Mouse (Mus musculus) regulatory T cell (primary cell): ENCODE measurements around the gene Samd4b.

ENCODE experiments used
- in situ Hi-C: fragments of 300-600 bp; cut with MboI, MseI; formaldehyde crosslinking; loops from one replicate; pipeline ENCODE4 v1.15.1; 2025; ENCODE audit warnings: high pct_unique_total_duplicates

Gene Samd4b

GRCm38 (mm10) chr7:28362441-28363060, 235.4 kb downstream of the Samd4b start:
- in situ Hi-C loops, result no loop called here

DNA sequence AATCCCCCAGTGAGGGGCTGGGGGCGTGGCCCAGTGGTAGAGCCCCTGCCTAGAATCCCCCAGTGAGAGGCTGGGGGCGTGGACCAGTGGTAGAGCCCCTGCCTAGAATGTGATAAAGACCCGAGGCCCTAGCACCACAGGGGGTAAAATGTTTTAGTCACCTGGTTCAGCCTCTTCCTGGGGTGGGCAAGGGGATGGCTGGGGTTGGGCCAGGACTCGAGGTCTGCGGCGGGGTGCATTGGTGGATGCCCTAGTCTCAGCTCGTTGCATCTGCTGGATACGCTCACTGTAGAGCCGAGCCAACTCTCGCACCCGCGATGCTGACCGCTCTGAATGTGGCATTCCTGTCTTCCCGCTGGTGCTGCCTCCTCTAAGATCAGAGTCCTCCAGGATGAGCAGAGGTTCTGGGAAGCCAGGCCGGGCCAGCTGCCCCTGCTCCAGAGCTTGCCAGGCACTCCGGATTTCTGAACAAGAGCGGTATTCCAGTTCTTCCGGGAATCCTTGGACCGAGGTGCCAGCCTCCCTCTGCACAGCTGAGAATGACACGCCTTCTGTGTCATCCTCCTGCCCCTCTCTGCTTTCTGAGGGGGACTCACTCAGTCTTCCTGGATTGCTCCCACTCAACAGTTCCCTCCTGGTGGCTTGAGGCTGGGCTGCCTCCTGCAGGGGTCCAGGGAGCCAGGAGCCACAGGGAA, 236.2 kb downstream of the Samd4b start:
- in situ Hi-C loops, result no loop called here

- in situ Hi-C loops, result no loop called here
Observed at GRCm38 (mm10) chr7:28360291-28360690, 237.7 kb downstream of the Samd4b start.

DNA sequence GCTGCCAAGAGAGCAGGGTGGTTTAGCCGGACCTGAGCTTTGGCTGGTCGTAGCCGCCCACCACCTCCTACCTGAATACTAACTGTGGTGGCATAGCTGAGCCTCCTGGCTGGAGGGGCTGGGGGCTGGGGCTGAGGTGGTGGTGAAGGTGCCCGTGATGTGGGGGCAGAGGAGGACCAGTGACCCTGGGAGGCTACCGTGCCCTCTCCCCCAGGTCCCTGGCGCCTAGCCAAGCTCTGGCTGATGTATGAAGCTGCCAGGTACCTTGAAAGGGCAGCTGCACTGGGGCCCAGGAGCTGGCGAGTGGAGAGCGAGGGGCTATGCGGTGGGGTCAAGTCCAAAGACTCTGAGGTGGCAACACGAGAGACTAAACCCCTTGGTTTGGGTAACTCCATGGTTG, 238.1 kb downstream of the Samd4b start:
- in situ Hi-C loops, result no loop called here

DNA sequence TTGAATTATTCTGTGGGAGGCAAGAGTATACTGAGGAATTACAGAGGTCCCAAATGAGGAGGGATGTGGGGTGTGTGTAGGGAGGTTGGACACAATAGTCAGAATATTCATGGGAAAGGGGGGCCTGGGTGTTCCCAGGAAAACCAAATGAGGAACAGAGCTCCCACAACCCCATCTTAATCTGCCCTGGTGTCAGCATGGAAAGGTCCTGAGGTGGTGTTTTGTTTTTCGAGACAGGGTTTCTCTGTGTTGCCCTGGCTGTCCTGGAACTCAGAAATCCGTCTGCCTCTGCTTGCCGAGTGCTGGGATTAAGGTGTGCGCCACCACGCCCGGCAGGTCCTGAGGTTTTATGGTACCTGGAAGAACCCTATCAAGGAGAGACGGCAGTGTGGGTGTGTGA, 239.5 kb downstream of the Samd4b start:
- in situ Hi-C loops, result no loop called here

- in situ Hi-C loops, result no loop called here
Observed at GRCm38 (mm10) chr7:28357984-28358383, 240.0 kb downstream of the Samd4b start.

- in situ Hi-C loops, result no loop called here
Observed at GRCm38 (mm10) chr7:28356981-28357380, 241.0 kb downstream of the Samd4b start.

DNA sequence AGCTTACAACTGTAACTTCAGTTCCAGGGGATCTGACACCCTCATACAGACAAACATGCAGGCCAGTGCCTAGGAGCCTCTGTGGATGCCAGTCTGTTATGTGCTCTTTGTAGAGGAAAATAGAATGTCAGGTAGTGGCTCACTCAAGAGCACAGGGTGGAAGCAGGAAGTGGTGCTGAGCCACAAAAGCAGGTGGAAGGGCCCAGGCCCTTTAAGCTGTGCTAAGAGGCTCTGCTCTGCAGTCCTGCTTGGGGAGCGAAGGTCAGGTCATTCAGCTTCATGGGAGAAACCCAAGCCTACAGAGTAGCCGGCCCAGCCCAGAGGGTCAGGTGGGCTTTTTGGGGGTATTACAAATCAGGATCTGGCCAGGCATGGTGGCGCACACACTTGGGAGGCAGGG, 242.7 kb downstream of the Samd4b start:
- in situ Hi-C loops, result no loop called here

DNA sequence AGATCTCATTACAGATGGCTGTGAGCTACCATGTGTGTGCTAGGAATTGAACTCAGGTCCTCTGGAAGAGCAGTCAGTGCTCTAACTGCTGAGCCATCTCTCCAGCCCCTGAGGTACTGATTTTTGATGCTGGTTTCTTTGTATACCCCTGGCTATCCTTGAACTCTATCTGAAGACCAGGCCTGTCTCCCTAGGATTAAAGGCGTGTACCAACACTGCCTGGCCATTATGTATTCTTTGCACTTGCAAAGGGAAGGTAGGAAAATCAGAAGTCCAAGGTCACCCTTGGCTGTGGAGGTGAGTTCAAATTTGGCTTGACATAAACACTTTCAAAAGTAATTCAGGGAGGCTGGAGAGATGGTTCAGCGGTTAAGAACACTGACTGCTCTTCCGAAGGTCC, 243.3 kb downstream of the Samd4b start:
- in situ Hi-C loops, result no loop called here

DNA sequence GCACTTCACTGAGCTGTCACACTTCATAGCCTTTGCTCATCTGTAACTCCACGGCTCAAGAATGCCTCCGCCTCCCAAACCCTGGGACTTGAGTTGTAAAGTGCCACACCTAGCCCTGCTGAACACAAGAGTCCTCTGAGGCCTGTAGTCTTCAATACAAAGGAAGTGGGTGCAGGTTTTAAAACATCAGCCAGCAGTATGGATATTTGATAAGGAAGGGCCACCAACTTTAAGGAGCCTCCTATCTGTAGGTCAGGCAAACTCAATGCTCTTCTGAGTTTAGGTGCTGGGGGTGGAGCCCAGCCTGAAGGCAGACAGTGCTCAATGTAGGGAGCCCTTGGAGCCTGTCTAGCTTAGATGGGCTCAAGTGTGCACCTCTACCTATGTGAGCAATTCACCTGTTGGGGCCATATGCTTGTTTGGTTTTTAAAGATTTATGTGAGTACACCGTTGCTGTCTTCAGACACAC, 243.8 kb downstream of the Samd4b start:
- in situ Hi-C loops, result no loop called here

DNA sequence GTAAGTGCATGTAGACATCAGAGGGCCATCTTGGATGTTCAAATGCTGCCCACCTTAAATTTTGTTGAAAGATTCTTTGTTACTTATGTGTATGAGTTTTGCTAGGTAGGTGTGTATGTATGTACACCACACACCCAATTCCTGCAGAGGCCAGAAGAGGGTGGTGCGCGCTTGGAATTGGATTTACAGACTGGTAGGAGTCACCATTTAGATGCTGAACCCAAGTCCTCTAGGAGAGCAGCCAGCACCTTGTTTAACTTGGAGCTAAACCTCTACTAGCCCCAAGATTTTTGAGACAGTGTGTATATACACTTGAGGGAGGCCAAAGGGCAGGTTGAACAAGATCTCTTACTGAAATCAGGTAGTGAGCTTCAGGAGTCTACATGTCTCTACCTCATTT, 244.7 kb downstream of the Samd4b start:
- in situ Hi-C loops, result no loop called here

DNA sequence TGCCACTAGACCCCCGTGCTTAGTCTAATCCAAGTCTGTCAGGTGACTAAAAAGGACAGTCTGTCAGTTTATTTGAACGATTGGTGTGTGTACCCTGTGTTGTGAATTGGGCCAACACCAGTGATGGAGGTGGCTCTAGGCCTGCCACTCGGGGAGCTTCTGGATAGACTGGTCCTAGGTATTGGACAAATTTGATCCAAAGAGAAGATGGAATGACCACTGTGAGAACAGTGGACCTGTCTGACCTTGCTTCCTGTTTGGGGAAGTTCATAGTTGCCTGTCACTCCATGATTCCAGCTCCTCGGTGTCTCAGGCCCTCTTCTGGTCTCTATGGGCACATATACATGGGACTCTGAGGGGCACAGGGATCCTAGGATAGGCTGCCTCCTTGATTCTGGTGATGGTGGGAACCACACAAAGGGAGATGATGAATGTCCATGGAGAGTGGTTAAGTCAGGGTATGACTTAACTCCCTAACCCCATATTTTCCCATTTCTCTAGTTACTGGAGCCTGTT, 246.2 kb downstream of the Samd4b start:
- in situ Hi-C loops, result no loop called here

- in situ Hi-C loops, result no loop called here
Observed at GRCm38 (mm10) chr7:28350155-28350883, 247.6 kb downstream of the Samd4b start, which contains the start of gene Rps16. TSS of gene Rps16 (plus strand) at chr7:28350652.
